Mouse (Mus musculus) forebrain, postnatal 0 days (tissue): Measurements from ENCODE around the gene Gm4302. TPM values are rescaled to one million over a fixed set of nuclear protein-coding genes. Genes with fewer than 3 reads are reported as not detected.
"Not testable (repeated sequence)": the region's sequence is repeated elsewhere in the genome, so short reads cannot be mapped to it uniquely, and the experiment has no call there.

ENCODE experiments used
- ATAC-seq: fragments of 200-750 bp; cut with Nextera tagmentation; 2 replicates; pipeline ENCODE4 v1.8.0; 2017; ENCODE audit warnings: mild to moderate bottlenecking, moderate library complexity
- DNase-seq: peaks from one replicate; pipeline ENCODE4 v3.0.0-alpha.2; 2015
- H3K27ac ChIP-seq: fragments of 300-500 bp; sonication (generic); 2 replicates; pipeline ENCODE4 v1.5.1; 2014; ENCODE audit warnings: low read depth, mild to moderate bottlenecking, antibody characterized with exemption, low read length, moderate library complexity, mixed read lengths
- H3K27me3 ChIP-seq: fragments of 300-500 bp; sonication (generic); 2 replicates; pipeline ENCODE4 v1.6.1; 2014; ENCODE audit warnings: mild to moderate bottlenecking, low read length, mixed read lengths; ENCODE audit not compliant: insufficient read depth
- H3K36me3 ChIP-seq: fragments of 300-500 bp; sonication (generic); 2 replicates; pipeline ENCODE4 v1.6.1; 2014; ENCODE audit warnings: mild to moderate bottlenecking, moderate library complexity; ENCODE audit not compliant: insufficient read depth
- H3K4me1 ChIP-seq: fragments of 300-500 bp; sonication (generic); 2 replicates; pipeline ENCODE4 v1.6.1; 2014; ENCODE audit warnings: antibody characterized with exemption; ENCODE audit not compliant: insufficient read depth
- H3K4me2 ChIP-seq: fragments of 300-500 bp; sonication (generic); 2 replicates; pipeline ENCODE4 v1.6.1; 2014; ENCODE audit warnings: low read depth, mild to moderate bottlenecking, moderate library complexity
- H3K4me3 ChIP-seq: fragments of 300-500 bp; sonication (generic); 2 replicates; pipeline ENCODE4 v1.5.1; 2014; ENCODE audit warnings: low read depth, low read length, mixed read lengths
- H3K9ac ChIP-seq: fragments of 300-500 bp; sonication (generic); 2 replicates; pipeline ENCODE4 v1.6.1; 2014; ENCODE audit warnings: mild to moderate bottlenecking
- H3K9me3 ChIP-seq: fragments of 300-500 bp; sonication (generic); 2 replicates; pipeline ENCODE4 v1.6.1; 2016; ENCODE audit warnings: low read length
- CTCF ChIP-seq: sonication (generic); IDR thresholded peaks from 2 replicates; pipeline ENCODE4 v1.5.1; 2016; ENCODE audit warnings: antibody characterized with exemption, control low read depth, low read depth
- WGBS: fragments of 180-500 bp; shearing (Covaris S2); extraction: QIAGEN DNeasy Blood & Tissue Kit; methylation state at CpG from one replicate; pipeline ENCODE4 v1.1.7; 2014; 5-methylcytosine and 5-hydroxymethylcytosine counted together
- polyA plus RNA-seq: library from polyadenylated mRNA; unstranded; fragments of >200 nt; fragmentation: Nextera tagmentation; extraction: Ambion mirVana; gene quantifications from 2 replicates; pipeline ENCODE4 v1.2.1, GENCODE M21; 2015
- total RNA-seq: library from RNA; depleted of rRNA; stranded (reverse); fragments of >200 nt; gene quantifications from 2 replicates; pipeline ENCODE4 v1.2.3, GENCODE M21; 2014; rRNA removed

The Gm4302 gene
- total RNA-seq (not detected in 2 replicates), polyA plus RNA-seq (not detected in 2 replicates)

- not testable (repeated sequence) for H3K27me3 ChIP-seq, DNase-seq, H3K9me3 ChIP-seq, H3K4me2 ChIP-seq, H3K4me3 ChIP-seq, H3K4me1 ChIP-seq, H3K36me3 ChIP-seq, H3K27ac ChIP-seq, ATAC-seq, H3K9ac ChIP-seq
- WGBS, result no CpG with 5 or more reads among the region's 3 CpGs
Measured at GRCm38 (mm10) chr10:100340536-100340935, at the start of gene Gm4302. Gm4302 (plus strand) TSS chr10:100340836.

DNA sequence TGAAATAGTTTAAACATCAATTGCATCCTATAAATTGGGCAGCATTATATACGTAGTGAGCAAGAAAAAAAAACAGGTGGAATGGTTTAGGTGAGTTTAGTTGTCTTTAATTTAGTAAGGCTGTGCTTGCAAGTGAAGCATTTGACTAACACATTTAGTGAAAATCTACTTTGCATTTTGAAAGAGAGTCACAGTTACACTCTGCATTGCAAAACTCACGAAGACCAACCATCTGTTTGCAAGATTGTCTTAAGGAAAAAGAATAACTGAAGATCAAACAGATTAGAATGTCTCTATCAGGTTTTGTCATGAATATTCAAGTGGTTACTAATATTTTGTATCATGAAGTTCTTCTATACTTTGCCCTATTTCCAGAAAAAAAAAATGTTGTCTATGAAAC lies 44.5 kb upstream of the Gm4302 start:
- Histone ChIP-seq H3K4me2 (no peak overlapping the region), H3K9ac (no peak overlapping the region), H3K27me3 (no peaks in the 10 kb centered on the region), H3K4me3 (no peak overlapping the region), H3K36me3 (no peaks in the 10 kb centered on the region), H3K4me1 (no peaks in the 10 kb centered on the region), H3K9me3 (no peaks in the 10 kb centered on the region), H3K27ac (no peak overlapping the region)
- no peak for TF ChIP-seq CTCF
- ATAC-seq (no peak), DNase-seq (no peak)
- WGBS, result 69% methylated on average over 2 of the region's 2 CpGs

- not testable (repeated sequence) for ATAC-seq, H3K9me3 ChIP-seq, H3K27ac ChIP-seq, H3K4me1 ChIP-seq, H3K9ac ChIP-seq, DNase-seq, H3K4me3 ChIP-seq, H3K4me2 ChIP-seq, H3K27me3 ChIP-seq, H3K36me3 ChIP-seq
Measured at GRCm38 (mm10) chr10:100300106-100300505, 40.5 kb upstream of the Gm4302 start.

DNA sequence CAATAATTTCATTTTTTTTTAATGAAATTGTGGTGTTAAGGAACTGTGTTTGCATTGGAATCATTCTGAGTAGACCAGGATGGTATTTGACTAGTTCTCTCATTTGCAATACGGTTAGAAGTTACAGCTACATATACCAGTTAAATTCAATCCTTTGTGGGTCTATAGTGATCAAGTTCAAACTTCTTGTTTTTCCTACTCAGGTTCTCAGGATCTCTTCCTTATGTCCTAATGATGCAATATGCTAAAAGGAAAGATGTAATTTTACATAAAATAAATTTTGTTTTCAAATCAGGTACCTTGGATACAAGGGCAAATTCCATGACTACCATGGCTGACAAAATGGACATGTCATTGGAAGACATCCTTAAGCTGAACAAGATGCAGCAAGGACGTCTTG lies 5.3 kb upstream of the Gm4302 start, which contains the start of gene Gm4301:
Gene Gm4301 (plus strand): TSS at position 301 of the 400 bp plus-strand sequence.
- not testable (repeated sequence) for H3K27me3 ChIP-seq, H3K4me1 ChIP-seq, H3K4me2 ChIP-seq, H3K9me3 ChIP-seq, H3K9ac ChIP-seq, H3K27ac ChIP-seq, ATAC-seq, DNase-seq, H3K4me3 ChIP-seq, H3K36me3 ChIP-seq
- WGBS, result no CpG with 5 or more reads among the region's 2 CpGs

GRCm38 (mm10) chr10:100345672-100346071 lies 5.0 kb downstream of the Gm4302 start, which contains the start of gene Gm4303:
Gm4303 (plus strand) TSS chr10:100345972.
- H3K36me3 ChIP-seq, H3K9me3 ChIP-seq, H3K4me3 ChIP-seq, ATAC-seq, H3K4me1 ChIP-seq, H3K27me3 ChIP-seq, H3K27ac ChIP-seq, DNase-seq, H3K4me2 ChIP-seq, H3K9ac ChIP-seq: not testable (repeated sequence)
- no CpG with 5 or more reads among the region's 3 CpGs for WGBS

DNA sequence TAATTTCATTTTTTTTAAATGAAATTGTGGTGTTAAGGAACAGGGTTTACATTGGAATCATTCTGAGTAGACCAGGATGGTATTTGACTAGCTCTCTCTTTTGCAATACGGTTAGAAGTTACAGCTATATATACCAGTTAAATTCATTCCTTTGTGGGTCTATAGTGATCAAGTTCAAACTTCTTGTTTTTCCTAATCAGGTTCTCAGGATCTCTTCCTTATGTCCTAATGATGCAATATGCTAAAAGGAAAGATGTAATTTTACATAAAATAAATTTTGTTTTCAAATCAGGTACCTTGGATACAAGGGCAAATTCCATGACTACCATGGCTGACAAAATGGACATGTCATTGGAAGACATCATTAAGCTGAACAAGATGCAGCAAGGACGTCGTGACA lies 10.2 kb downstream of the Gm4302 start, which contains the start of gene Gm4305:
Gene Gm4305 (plus strand): TSS at position 301 of the 400 bp plus-strand sequence.
- DNase-seq, H3K4me3 ChIP-seq, ATAC-seq, H3K27ac ChIP-seq, H3K27me3 ChIP-seq, H3K36me3 ChIP-seq, H3K4me1 ChIP-seq, H3K9ac ChIP-seq, H3K9me3 ChIP-seq, H3K4me2 ChIP-seq: not testable (repeated sequence)
- WGBS, result no CpG with 5 or more reads among the region's 3 CpGs

GRCm38 (mm10) chr10:100356841-100357240 lies 16.2 kb downstream of the Gm4302 start:
- ATAC-seq, H3K4me3 ChIP-seq, H3K9me3 ChIP-seq, H3K4me2 ChIP-seq, DNase-seq, H3K4me1 ChIP-seq, H3K27ac ChIP-seq, H3K9ac ChIP-seq, H3K27me3 ChIP-seq, H3K36me3 ChIP-seq: not testable (repeated sequence)
- 63% methylated on average over 2 of the region's 2 CpGs for WGBS

DNA sequence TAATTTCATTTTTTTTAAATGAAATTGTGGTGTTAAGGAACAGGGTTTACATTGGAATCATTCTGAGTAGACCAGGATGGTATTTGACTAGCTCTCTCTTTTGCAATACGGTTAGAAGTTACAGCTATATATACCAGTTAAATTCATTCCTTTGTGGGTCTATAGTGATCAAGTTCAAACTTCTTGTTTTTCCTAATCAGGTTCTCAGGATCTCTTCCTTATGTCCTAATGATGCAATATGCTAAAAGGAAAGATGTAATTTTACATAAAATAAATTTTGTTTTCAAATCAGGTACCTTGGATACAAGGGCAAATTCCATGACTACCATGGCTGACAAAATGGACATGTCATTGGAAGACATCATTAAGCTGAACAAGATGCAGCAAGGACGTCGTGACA lies 20.4 kb downstream of the Gm4302 start, which contains the start of gene Gm4307:
Gene Gm4307 (plus strand): TSS at position 301 of the 400 bp plus-strand sequence.
- not testable (repeated sequence) for H3K36me3 ChIP-seq, H3K4me1 ChIP-seq, H3K9ac ChIP-seq, H3K27me3 ChIP-seq, H3K4me2 ChIP-seq, H3K4me3 ChIP-seq, H3K9me3 ChIP-seq, DNase-seq, ATAC-seq, H3K27ac ChIP-seq
- no CpG with 5 or more reads among the region's 3 CpGs for WGBS

DNA sequence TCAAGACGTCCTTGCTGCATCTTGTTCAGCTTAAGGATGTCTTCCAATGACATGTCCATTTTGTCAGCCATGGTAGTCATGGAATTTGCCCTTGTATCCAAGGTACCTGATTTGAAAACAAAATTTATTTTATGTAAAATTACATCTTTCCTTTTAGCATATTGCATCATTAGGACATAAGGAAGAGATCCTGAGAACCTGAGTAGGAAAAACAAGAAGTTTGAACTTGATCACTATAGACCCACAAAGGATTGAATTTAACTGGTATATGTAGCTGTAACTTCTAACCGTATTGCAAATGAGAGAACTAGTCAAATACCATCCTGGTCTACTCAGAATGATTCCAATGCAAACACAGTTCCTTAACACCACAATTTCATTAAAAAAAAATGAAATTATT lies 41.8 kb downstream of the Gm4302 start, which contains the start of gene Gm4312:
Gene Gm4312 (minus strand): TSS at position 101 of the 400 bp plus-strand sequence.
- DNase-seq, H3K9ac ChIP-seq, H3K27ac ChIP-seq, H3K36me3 ChIP-seq, H3K9me3 ChIP-seq, H3K4me1 ChIP-seq, H3K27me3 ChIP-seq, H3K4me3 ChIP-seq, H3K4me2 ChIP-seq, ATAC-seq: not testable (repeated sequence)
- WGBS, result no CpG with 5 or more reads among the region's 2 CpGs
